Mouse (Mus musculus): ENCODE results near the gene Kat2b. TPM values are rescaled to one million over a fixed set of nuclear protein-coding genes. Genes with fewer than 3 reads are reported as not detected.
"Not testable (repeated sequence)": the region's sequence is repeated elsewhere in the genome, so short reads cannot be mapped to it uniquely, and the experiment has no call there.

Gene Kat2b
- polyA plus RNA-seq (2014; fragmentation: Nextera tagmentation; extraction: Ambion mirVana): 7.3 and 8.7 TPM in 2 replicates

- peaks cover 19% of the 10 kb centered on the region for H3K4me1 ChIP-seq (replicated peaks; ENCODE audit: control insufficient read depth, insufficient read depth, low read length)
- H3K4me2 ChIP-seq: peak within 1 kb of the TSS; percentile 100
- H3K27ac ChIP-seq (ENCODE audit: low read depth, low read length): peak within 1 kb of the TSS; percentile 80
- no peaks in the 10 kb centered on the region for H3K36me3 ChIP-seq (ENCODE audit: control insufficient read depth, insufficient read depth, low read length)
- no peak for ATAC-seq (replicated peaks; ENCODE audit: low FRiP score)
- peak within 1 kb of the TSS; percentile 75 for H3K9ac ChIP-seq (ENCODE audit: low read depth, low read length)
- 4% methylated on average over 20 of the region's 20 CpGs for WGBS
- H3K9me3 ChIP-seq (ENCODE audit: control insufficient read depth, low read length): no peaks in the 10 kb centered on the region
- DNase-seq (ENCODE audit: low spot score): peak; percentile 54
- H3K27me3 ChIP-seq (replicated peaks; ENCODE audit: control insufficient read depth, insufficient read depth, low read length): no peaks in the 10 kb centered on the region
- peak within 1 kb of the TSS; percentile 94 for H3K4me3 ChIP-seq (ENCODE audit: low read depth, low read length)
These were observed at the start of gene Kat2b for GRCm38 (mm10) chr17:53566161-53566918. Gene Kat2b (plus strand): TSS chr17:53566861.

- no peaks in the 10 kb centered on the region for H3K9me3 ChIP-seq (ENCODE audit: control insufficient read depth, low read length)
- DNase-seq (ENCODE audit: low spot score) (no peak), ATAC-seq (replicated peaks; ENCODE audit: low FRiP score) (no peak)
- H3K36me3 ChIP-seq (ENCODE audit: control insufficient read depth, insufficient read depth, low read length): no peaks in the 10 kb centered on the region
- no peak overlapping the region for H3K27ac ChIP-seq (ENCODE audit: low read depth, low read length)
- H3K27me3 ChIP-seq (replicated peaks; ENCODE audit: control insufficient read depth, insufficient read depth, low read length): no peaks in the 10 kb centered on the region
- no peak overlapping the region for H3K9ac ChIP-seq (ENCODE audit: low read depth, low read length)
- no peaks in the 10 kb centered on the region for H3K4me1 ChIP-seq (replicated peaks; ENCODE audit: control insufficient read depth, insufficient read depth, low read length)
- no peak overlapping the region for H3K4me3 ChIP-seq (ENCODE audit: low read depth, low read length)
- H3K4me2 ChIP-seq: no peak overlapping the region
These were observed 47.3 kb upstream of the Kat2b start for GRCm38 (mm10) chr17:53519364-53519763.

GRCm38 (mm10) chr17:53520509-53520908, 46.2 kb upstream of the Kat2b start:
- no peaks in the 10 kb centered on the region for H3K9me3 ChIP-seq (ENCODE audit: control insufficient read depth, low read length)
- ATAC-seq (replicated peaks; ENCODE audit: low FRiP score) (no peak), DNase-seq (ENCODE audit: low spot score) (no peak)
- no peak overlapping the region for H3K9ac ChIP-seq (ENCODE audit: low read depth, low read length)
- no peak overlapping the region for H3K4me3 ChIP-seq (ENCODE audit: low read depth, low read length)
- no peaks in the 10 kb centered on the region for H3K36me3 ChIP-seq (ENCODE audit: control insufficient read depth, insufficient read depth, low read length)
- no peak overlapping the region for H3K27ac ChIP-seq (ENCODE audit: low read depth, low read length)
- no peaks in the 10 kb centered on the region for H3K4me1 ChIP-seq (replicated peaks; ENCODE audit: control insufficient read depth, insufficient read depth, low read length)
- no peaks in the 10 kb centered on the region for H3K27me3 ChIP-seq (replicated peaks; ENCODE audit: control insufficient read depth, insufficient read depth, low read length)
- H3K4me2 ChIP-seq: no peak overlapping the region

- DNase-seq (ENCODE audit: low spot score) (no peak), ATAC-seq (replicated peaks; ENCODE audit: low FRiP score) (no peak)
- Histone ChIP-seq H3K4me1 (replicated peaks; ENCODE audit: control insufficient read depth, insufficient read depth, low read length) (no peaks in the 10 kb centered on the region), H3K27ac (ENCODE audit: low read depth, low read length) (no peak overlapping the region), H3K4me3 (ENCODE audit: low read depth, low read length) (no peak overlapping the region), H3K27me3 (replicated peaks; ENCODE audit: control insufficient read depth, insufficient read depth, low read length) (no peaks in the 10 kb centered on the region), H3K9ac (ENCODE audit: low read depth, low read length) (no peak overlapping the region), H3K9me3 (ENCODE audit: control insufficient read depth, low read length) (no peaks in the 10 kb centered on the region), H3K36me3 (ENCODE audit: control insufficient read depth, insufficient read depth, low read length) (no peaks in the 10 kb centered on the region), H3K4me2 (no peak overlapping the region)
- WGBS: 87% methylated on average over 2 of the region's 2 CpGs
These were observed 38.6 kb upstream of the Kat2b start for GRCm38 (mm10) chr17:53528034-53528433.

- ATAC-seq (replicated peaks; ENCODE audit: low FRiP score) (no peak), DNase-seq (ENCODE audit: low spot score) (no peak)
- Histone ChIP-seq H3K9me3 (ENCODE audit: control insufficient read depth, low read length) (no peaks in the 10 kb centered on the region), H3K4me2 (no peak overlapping the region), H3K36me3 (ENCODE audit: control insufficient read depth, insufficient read depth, low read length) (no peaks in the 10 kb centered on the region), H3K4me1 (replicated peaks; ENCODE audit: control insufficient read depth, insufficient read depth, low read length) (no peaks in the 10 kb centered on the region), H3K9ac (ENCODE audit: low read depth, low read length) (no peak overlapping the region), H3K27me3 (replicated peaks; ENCODE audit: control insufficient read depth, insufficient read depth, low read length) (no peaks in the 10 kb centered on the region), H3K27ac (ENCODE audit: low read depth, low read length) (no peak overlapping the region), H3K4me3 (ENCODE audit: low read depth, low read length) (no peak overlapping the region)
- WGBS: 35% methylated on average over 2 of the region's 2 CpGs
These were observed 35.5 kb upstream of the Kat2b start for GRCm38 (mm10) chr17:53531160-53531559.

GRCm38 (mm10) chr17:53532425-53532824, 34.2 kb upstream of the Kat2b start:
- H3K4me3 ChIP-seq (ENCODE audit: low read depth, low read length): no peak overlapping the region
- H3K9me3 ChIP-seq (ENCODE audit: control insufficient read depth, low read length): no peaks in the 10 kb centered on the region
- H3K9ac ChIP-seq (ENCODE audit: low read depth, low read length): no peak overlapping the region
- 37% methylated on average over 2 of the region's 2 CpGs for WGBS
- H3K4me2 ChIP-seq: no peak overlapping the region
- H3K27ac ChIP-seq (ENCODE audit: low read depth, low read length): no peak overlapping the region
- H3K4me1 ChIP-seq (replicated peaks; ENCODE audit: control insufficient read depth, insufficient read depth, low read length): no peaks in the 10 kb centered on the region
- H3K36me3 ChIP-seq (ENCODE audit: control insufficient read depth, insufficient read depth, low read length): no peaks in the 10 kb centered on the region
- ATAC-seq (replicated peaks; ENCODE audit: low FRiP score): no peak; the same call in 1 of the 2 replicates
- H3K27me3 ChIP-seq (replicated peaks; ENCODE audit: control insufficient read depth, insufficient read depth, low read length): no peaks in the 10 kb centered on the region
- no peak for DNase-seq (ENCODE audit: low spot score)

GRCm38 (mm10) chr17:53539351-53539750, 27.3 kb upstream of the Kat2b start, which contains the start of gene Pp2d1:
Gene Pp2d1 (minus strand): TSS chr17:53539451.
- H3K4me1 ChIP-seq (replicated peaks; ENCODE audit: control insufficient read depth, insufficient read depth, low read length): not testable (repeated sequence)

GRCm38 (mm10) chr17:53542536-53542935, 24.1 kb upstream of the Kat2b start:
- H3K27me3 ChIP-seq (replicated peaks; ENCODE audit: control insufficient read depth, insufficient read depth, low read length): no peaks in the 10 kb centered on the region
- ATAC-seq (replicated peaks; ENCODE audit: low FRiP score) (no peak), DNase-seq (ENCODE audit: low spot score) (no peak)
- no peaks in the 10 kb centered on the region for H3K36me3 ChIP-seq (ENCODE audit: control insufficient read depth, insufficient read depth, low read length)
- no peaks in the 10 kb centered on the region for H3K9me3 ChIP-seq (ENCODE audit: control insufficient read depth, low read length)
- no peaks in the 10 kb centered on the region for H3K4me1 ChIP-seq (replicated peaks; ENCODE audit: control insufficient read depth, insufficient read depth, low read length)
- no peak overlapping the region for H3K9ac ChIP-seq (ENCODE audit: low read depth, low read length)
- WGBS: 85% methylated on average over 4 of the region's 4 CpGs
- H3K27ac ChIP-seq (ENCODE audit: low read depth, low read length): no peak overlapping the region
- no peak overlapping the region for H3K4me2 ChIP-seq
- H3K4me3 ChIP-seq (ENCODE audit: low read depth, low read length): no peak overlapping the region

More at GRCm38 (mm10) chr17:53539351-53539750, 27.3 kb upstream of the Kat2b start, which contains the start of gene Pp2d1:
- H3K9me3 ChIP-seq (ENCODE audit: control insufficient read depth, low read length); DNase-seq (ENCODE audit: low spot score); H3K27ac ChIP-seq (ENCODE audit: low read depth, low read length); H3K27me3 ChIP-seq (replicated peaks; ENCODE audit: control insufficient read depth, insufficient read depth, low read length); H3K4me3 ChIP-seq (ENCODE audit: low read depth, low read length); H3K9ac ChIP-seq (ENCODE audit: low read depth, low read length); ATAC-seq (replicated peaks; ENCODE audit: low FRiP score); H3K4me2 ChIP-seq; H3K36me3 ChIP-seq (ENCODE audit: control insufficient read depth, insufficient read depth, low read length): not testable (repeated sequence)
- WGBS: 76% methylated on average over 2 of the region's 2 CpGs
